Mouse (Mus musculus) cerebellum, postnatal 4 days (tissue): ENCODE results near the gene Ppp1cc.
"Not testable (repeated sequence)": the region's sequence is repeated elsewhere in the genome, so short reads cannot be mapped to it uniquely, and the experiment has no call there.

Source experiments
- DNase-seq, 2 experiments: peaks; one replicate each; pipeline ENCODE4 v3.0.0; 2022; ENCODE audit warnings: low spot score in 2 of 2, mixed read lengths in 1 of 2

The Ppp1cc gene

GRCm38 (mm10) chr5:122212125-122212524 lies 54.0 kb downstream of the Ppp1cc start:
- no peak for DNase-seq

GRCm38 (mm10) chr5:122212820-122213219 lies 54.7 kb downstream of the Ppp1cc start:
- DNase-seq, result not testable (repeated sequence)

DNA sequence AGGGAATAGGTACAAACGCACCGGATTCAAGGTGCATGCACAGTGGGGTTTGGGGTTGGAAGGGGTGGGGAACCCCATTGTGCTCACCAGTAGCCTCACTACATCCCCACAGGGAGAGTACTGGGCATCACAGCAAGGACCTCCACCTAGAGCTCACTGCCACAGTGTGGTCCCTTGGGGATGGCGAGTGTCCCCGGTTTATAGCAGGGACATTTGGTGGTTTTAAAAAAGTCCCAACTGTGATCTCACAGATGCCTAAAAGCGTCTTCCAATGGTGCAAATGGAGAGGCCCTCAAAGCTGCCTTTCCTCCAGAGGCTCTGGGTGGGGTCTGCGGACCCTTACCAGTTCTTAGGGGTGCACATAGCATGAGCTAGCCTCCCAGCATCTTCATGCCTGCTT lies 55.8 kb downstream of the Ppp1cc start:
- no peak for DNase-seq

- DNase-seq, result no peak
Measured at GRCm38 (mm10) chr5:122217636-122218035, 59.6 kb downstream of the Ppp1cc start.

DNA sequence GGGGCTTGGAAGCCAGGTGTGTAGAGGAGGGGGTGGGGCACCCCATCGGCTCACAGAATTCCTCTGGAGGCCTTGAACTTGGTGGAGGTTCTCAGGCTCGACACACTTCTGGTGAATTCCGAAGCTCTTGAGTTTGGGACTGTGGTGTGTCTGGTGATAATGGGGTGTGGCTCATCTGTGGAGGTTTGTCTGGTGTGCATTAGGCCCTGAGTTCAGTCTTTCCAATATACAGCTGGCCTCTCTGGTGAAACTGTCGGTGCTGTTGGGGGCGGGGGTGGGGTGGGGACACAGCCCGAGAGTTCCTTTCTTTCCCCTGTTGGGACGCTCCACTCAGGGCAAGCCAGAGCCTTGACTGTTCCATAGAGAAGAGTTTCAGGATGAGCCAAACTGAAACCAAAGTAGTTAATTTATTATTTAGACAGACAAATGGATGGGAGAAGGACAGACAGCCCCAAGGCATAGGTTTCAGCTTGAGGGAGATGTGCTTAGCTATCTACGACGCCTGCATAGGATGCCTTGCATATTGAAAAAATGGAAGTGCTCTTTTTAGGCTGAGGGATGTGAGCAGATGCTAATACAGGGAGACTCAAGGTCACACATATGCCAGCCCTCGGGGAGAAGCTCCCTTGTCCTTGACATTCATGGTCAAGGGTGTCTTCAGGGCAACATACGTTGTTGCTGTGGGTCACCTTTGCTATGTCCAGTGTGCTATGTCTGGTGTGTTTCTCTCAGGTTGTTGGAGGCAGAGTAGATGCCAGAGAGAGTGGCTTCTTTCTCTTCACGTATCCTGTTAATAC lies 60.2 kb downstream of the Ppp1cc start:
- no peak for DNase-seq

DNA sequence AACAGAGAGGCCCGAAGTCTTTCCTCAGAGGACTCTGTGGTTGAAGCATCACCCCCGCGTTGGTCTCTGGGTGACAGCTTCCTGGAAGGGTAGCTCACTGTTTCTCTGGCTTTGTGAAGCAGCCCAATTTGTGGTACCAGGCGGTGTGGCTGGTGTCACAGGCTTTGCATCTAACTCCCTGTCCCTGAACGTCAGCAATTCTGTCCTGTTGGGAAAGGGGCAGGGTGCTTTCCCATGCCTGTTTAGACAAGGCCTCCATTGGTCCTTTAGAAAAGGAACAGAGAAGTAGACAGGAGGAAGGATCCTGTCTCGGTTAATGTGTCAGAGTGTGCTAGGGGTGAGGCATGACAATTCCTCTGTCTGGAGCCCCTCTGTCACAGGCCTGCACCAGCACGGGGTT lies 60.9 kb downstream of the Ppp1cc start:
- DNase-seq, result no peak

- DNase-seq, result no peak
Measured at GRCm38 (mm10) chr5:122219655-122220629, 61.9 kb downstream of the Ppp1cc start.

DNA sequence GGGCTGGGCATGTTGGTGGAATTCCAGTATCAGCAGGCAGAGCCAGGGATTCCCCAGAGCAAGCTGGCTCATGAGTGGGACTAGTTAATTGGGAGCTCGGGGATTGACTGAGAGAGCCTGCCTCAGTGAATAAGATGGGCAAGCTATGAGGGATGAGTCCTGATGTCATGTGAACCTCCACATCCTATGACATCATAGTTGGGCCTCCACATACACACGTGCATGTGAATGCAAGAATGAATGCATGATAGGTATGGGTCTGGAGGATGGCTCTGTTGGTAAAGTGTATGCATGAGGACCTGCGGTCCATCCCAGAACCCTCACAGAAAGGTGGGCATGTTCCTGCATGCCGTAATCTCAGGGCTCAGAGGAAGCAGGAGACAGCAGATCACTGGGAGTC lies 63.0 kb downstream of the Ppp1cc start:
- DNase-seq, result no peak

- no peak for DNase-seq
Measured at GRCm38 (mm10) chr5:122224291-122224690, 66.2 kb downstream of the Ppp1cc start.
